Mouse (Mus musculus): ENCODE data around the gene Rcor1. TPM values are rescaled to one million over a fixed set of nuclear protein-coding genes. Genes with fewer than 3 reads are reported as not detected.
A peak's percentile ranks its signal among the peaks of the same experiment; 100 is the strongest.

The Rcor1 gene
- total and polyA plus RNA-seq, 3 experiments: 6.5 to 16.1 (median 8.3) TPM

- in situ Hi-C loops (cut with MboI; ENCODE audit: low pct_ligation_motif_present, low pct_unique_long_range_greater_than_20kb, low sequenced_read_pairs): no loop called here
Observed at GRCm38 (mm10) chr12:111088186-111088585, 49.0 kb downstream of the Rcor1 start.

GRCm38 (mm10) chr12:111088731-111089141, 49.6 kb downstream of the Rcor1 start:
- in situ Hi-C loops (cut with MboI; ENCODE audit: low pct_ligation_motif_present, low pct_unique_long_range_greater_than_20kb, low sequenced_read_pairs) (no loop called here), dilution Hi-C loops (cut with MboI; ENCODE audit: extremely low pct_ligation_motif_present, extremely low pct_unique_long_range_greater_than_20kb, low sequenced_read_pairs) (no loop called here)
- Histone ChIP-seq H3K36me3 (replicated peaks in 1 of 2; ENCODE audit: control insufficient read depth in 1 of 2, insufficient read depth in 1 of 2, low read length in 1 of 2) (peaks cover 7 to 54% of the 10 kb centered on the region in 2 experiments), H3K4me2 (ENCODE audit: insufficient read depth, low read depth, poor library complexity, severe bottlenecking) (no peak overlapping the region), H3K9me3 (replicated peaks; ENCODE audit: low read length) (no peaks in the 10 kb centered on the region), H3K79me2 (replicated peaks; ENCODE audit: control insufficient read depth, extremely low read depth, insufficient read depth, poor library complexity, severe bottlenecking) (0 out of 2 replicates have a peak, but pooled peaks cover 2% of the 10 kb centered on the region), H3K4me3 (replicated peaks in 1 of 3; ENCODE audit: low read depth in 2 of 3, low read length in 2 of 3, poor library complexity in 1 of 3) (no peak overlapping the region), H3K9ac (ENCODE audit: insufficient read depth, low read depth) (no peak overlapping the region), H3K27me3 (replicated peaks) (no peaks in the 10 kb centered on the region), H3K27ac (ENCODE audit: insufficient read depth, low read depth) (no peak overlapping the region), H3K4me1 (ENCODE audit: control insufficient read depth in 1 of 2, insufficient read depth in 2 of 2) (peaks cover 0 to 20% of the 10 kb centered on the region in 2 experiments; a peak in 2 of 4 replicates)
- TF ChIP-seq NELFE (IDR thresholded peaks at IDR 0.05; ENCODE audit: low read depth, low read length) (no peak), MAZ (IDR thresholded peaks at IDR 0.05; ENCODE audit: low read depth, low read length) (no peak), ETS1 (conservative IDR thresholded peaks at IDR 0.05; ENCODE audit: low read depth, low read length) (no peak), GABPA (IDR thresholded peaks at IDR 0.05; ENCODE audit: insufficient replicate concordance, low read depth, low read length) (no peak), CHD2 (IDR thresholded peaks at IDR 0.05; ENCODE audit: low read length) (no peak), IRF4 (IDR thresholded peaks at IDR 0.05; ENCODE audit: low read depth, low read length) (no peak), MYC (IDR thresholded peaks at IDR 0.05; ENCODE audit: low read depth, low read length) (no peak), MXI1 (IDR thresholded peaks at IDR 0.05; ENCODE audit: low read depth, low read length) (no peak)
- no peak for DNase-seq (ENCODE audit: extremely low read depth)

More at GRCm38 (mm10) chr12:111088186-111088585, 49.0 kb downstream of the Rcor1 start:
- no peaks in the 10 kb centered on the region for H3K27me3 ChIP-seq (replicated peaks)
- H3K27ac ChIP-seq (ENCODE audit: insufficient read depth, low read depth): no peak overlapping the region
- no peak overlapping the region for H3K4me3 ChIP-seq (replicated peaks in 1 of 3; ENCODE audit: low read depth in 2 of 3, low read length in 2 of 3, poor library complexity in 1 of 3)
- H3K9me3 ChIP-seq (replicated peaks; ENCODE audit: low read length): no peaks in the 10 kb centered on the region
- H3K4me1 ChIP-seq (ENCODE audit: control insufficient read depth in 1 of 2, insufficient read depth in 2 of 2): peaks cover 0 to 20% of the 10 kb centered on the region in 2 experiments; a peak in 2 of 4 replicates
- DNase-seq (ENCODE audit: extremely low read depth): peak; percentile 79
- TF ChIP-seq CHD2 (IDR thresholded peaks at IDR 0.05; ENCODE audit: low read length) (no peak), TBP (conservative IDR thresholded peaks at IDR 0.05; ENCODE audit: low read depth, low read length) (no peak), JUN (IDR thresholded peaks at IDR 0.05; ENCODE audit: insufficient read depth, low read depth, low read length) (no peak), KAT2A (IDR thresholded peaks at IDR 0.05; ENCODE audit: insufficient replicate concordance, low read length) (no peak), MAFK (IDR thresholded peaks at IDR 0.05; ENCODE audit: insufficient replicate concordance, low read length) (no peak), ZNF384 (IDR thresholded peaks at IDR 0.05; ENCODE audit: low read depth, low read length) (no peak), BHLHE40 (IDR thresholded peaks at IDR 0.05; ENCODE audit: low read depth, low read length) (no peak), SMC3 (IDR thresholded peaks at IDR 0.05; ENCODE audit: low read depth, low read length) (peak; percentile 76), MEF2A (IDR thresholded peaks at IDR 0.05; ENCODE audit: borderline replicate concordance, low read depth, low read length) (no peak), ZC3H11A (IDR thresholded peaks at IDR 0.05; ENCODE audit: low read depth, low read length) (peak; percentile 32; the same call in 1 of the 2 replicates), POLR2A (IDR thresholded peaks at IDR 0.05; ENCODE audit: low read depth, low read length) (no peak), USF1 (IDR thresholded peaks at IDR 0.05; ENCODE audit: low read depth, low read length) (no peak), POLR2AphosphoS2 (IDR thresholded peaks at IDR 0.05; ENCODE audit: low read depth, low read length) (no peak), PAX5 (IDR thresholded peaks at IDR 0.05; ENCODE audit: low read length) (no peak), CTCF (conservative IDR thresholded peaks at IDR 0.05 in 1 of 2, IDR thresholded peaks at IDR 0.05 in 1 of 2; ENCODE audit: low read depth in 2 of 2, low read length in 2 of 2) (peak; percentile 54 to 87), MAX (IDR thresholded peaks at IDR 0.05; ENCODE audit: low read length) (no peak), EP300 (IDR thresholded peaks at IDR 0.05; ENCODE audit: low read length) (no peak), SIN3A (IDR thresholded peaks at IDR 0.05; ENCODE audit: low read length) (no peak), GABPA (IDR thresholded peaks at IDR 0.05; ENCODE audit: insufficient replicate concordance, low read depth, low read length) (no peak), E2F4 (IDR thresholded peaks at IDR 0.05; ENCODE audit: insufficient replicate concordance, low read depth, low read length) (no peak), IRF4 (IDR thresholded peaks at IDR 0.05; ENCODE audit: low read depth, low read length) (no peak), RAD21 (IDR thresholded peaks at IDR 0.05; ENCODE audit: low read depth, low read length) (peak; percentile 87)
- peaks cover 11 to 53% of the 10 kb centered on the region in 2 experiments for H3K36me3 ChIP-seq (replicated peaks in 1 of 2; ENCODE audit: control insufficient read depth in 1 of 2, insufficient read depth in 1 of 2, low read length in 1 of 2)
- no peak overlapping the region for H3K4me2 ChIP-seq (ENCODE audit: insufficient read depth, low read depth, poor library complexity, severe bottlenecking)
- H3K79me2 ChIP-seq (replicated peaks; ENCODE audit: control insufficient read depth, extremely low read depth, insufficient read depth, poor library complexity, severe bottlenecking): 0 out of 2 replicates have a peak, but pooled peaks cover 2% of the 10 kb centered on the region
- no peak overlapping the region for H3K9ac ChIP-seq (ENCODE audit: insufficient read depth, low read depth)
- dilution Hi-C loops (cut with MboI; ENCODE audit: extremely low pct_ligation_motif_present, extremely low pct_unique_long_range_greater_than_20kb, low sequenced_read_pairs): no loop called here

All from CH12.LX (cell line).